Mouse (Mus musculus) testis, adult 2 months (tissue): Measurements from ENCODE around the gene Cmtm6.

ENCODE experiments used
- CTCF ChIP-seq: fragments of 200-500 bp; IDR thresholded peaks from 2 replicates; pipeline ENCODE4 v1.5.1; 2012; ENCODE audit warnings: low read depth, mild to moderate bottlenecking, inconsistent platforms, low read length, moderate library complexity; ENCODE audit not compliant: control insufficient read depth, insufficient read depth, insufficient replicate concordance
- POLR2A ChIP-seq: fragments of 200-500 bp; IDR thresholded peaks from 2 replicates; pipeline ENCODE4 v1.6.1; 2012; ENCODE audit warnings: low read depth, mild to moderate bottlenecking, inconsistent platforms, low read length, moderate library complexity; ENCODE audit not compliant: control insufficient read depth

- TF ChIP-seq POLR2A (no peak), CTCF (no peak)
Measured at GRCm38 (mm10) chr9:114794491-114794890, 63.6 kb downstream of the Cmtm6 start.
